Mouse (Mus musculus): Measurements from ENCODE around the gene Ikzf3. TPM values are rescaled to one million over a fixed set of nuclear protein-coding genes. Genes with fewer than 3 reads are reported as not detected.

Gene Ikzf3
- total RNA-seq (2018; cell fraction: chromatin; rRNA removed): under 1 TPM in 1 of 26 experiments, not detected in 25; 0.20 TPM
- total RNA-seq (2018; cell fraction: cytosol; rRNA removed): under 1 TPM in 11 of 26 experiments, not detected in 15; 0.04 to 0.24 (median 0.06) TPM
- under 1 TPM in 10 of 26 experiments, not detected in 16; 0.11 to 0.46 (median 0.32) TPM for total RNA-seq (2018; cell fraction: nucleus; rRNA removed)
- polyA plus RNA-seq (2018): 0.09 to 0.85 TPM in 2 of 3 replicates, not detected in the other

DNA sequence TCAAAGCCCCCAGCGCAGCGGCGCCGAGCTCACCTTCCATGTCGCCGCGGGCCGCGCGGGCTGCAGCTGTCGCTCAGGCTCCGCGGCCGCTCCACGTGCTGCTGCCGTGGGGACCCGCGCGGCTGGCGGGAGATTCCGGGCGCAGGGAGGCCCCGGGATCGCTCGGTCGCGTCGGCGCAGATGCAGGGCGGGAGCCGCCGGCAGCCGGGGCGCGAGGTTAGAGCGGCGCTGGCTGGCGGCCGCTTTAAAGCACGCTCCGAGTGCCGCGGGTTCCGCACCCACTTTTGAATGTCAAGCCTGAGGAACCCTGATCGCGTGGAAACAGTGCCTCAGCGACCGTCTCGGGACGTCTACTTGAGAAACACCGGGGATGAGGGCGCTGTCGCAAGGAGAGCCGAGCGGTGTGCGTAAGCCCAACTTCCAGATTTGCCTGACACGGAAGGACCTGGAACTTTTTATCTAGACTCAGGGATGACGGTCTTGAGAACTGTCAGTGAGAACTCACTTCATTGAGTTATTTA lies at the start of gene Ikzf3:
Gene Ikzf3, minus strand, starts transcription at position 321 of the 521 bp plus-strand sequence.
- Histone ChIP-seq H3K4me3 (ENCODE audit: inconsistent target) (no peak within 1 kb of the TSS), H3K36me3 (ENCODE audit: inconsistent target) (no peaks in the 10 kb centered on the region), H3K79me2 (ENCODE audit: inconsistent target) (no peaks in the 10 kb centered on the region), H3K27ac (no peak within 1 kb of the TSS)
- WGBS (ENCODE audit: missing documents): 2% methylated on average over 48 of the region's 58 CpGs

DNA sequence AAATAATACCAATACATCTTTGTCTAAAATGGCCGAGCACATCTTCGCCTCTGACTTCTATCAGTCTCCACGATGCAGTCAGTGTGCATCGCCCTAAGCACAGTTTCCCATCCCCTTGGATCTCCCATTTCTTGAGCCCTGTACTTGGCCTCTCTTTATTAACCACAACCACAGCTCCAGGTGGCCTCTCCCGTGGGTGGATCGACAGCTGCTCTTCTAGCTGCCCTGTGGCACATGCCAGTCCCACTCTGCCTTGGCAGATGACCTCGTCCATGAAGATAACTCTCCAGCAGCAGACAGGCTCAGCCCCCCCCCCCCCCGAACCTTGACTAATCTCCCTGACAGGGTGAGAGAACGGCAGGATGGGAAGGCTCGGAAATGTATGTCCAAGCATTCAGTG lies 49.6 kb upstream of the Ikzf3 start:
- H3K79me2 ChIP-seq (ENCODE audit: inconsistent target): no peaks in the 10 kb centered on the region
- H3K36me3 ChIP-seq (ENCODE audit: inconsistent target): no peaks in the 10 kb centered on the region
- no peak overlapping the region for H3K4me3 ChIP-seq (ENCODE audit: inconsistent target)
- no peak overlapping the region for H3K27ac ChIP-seq
- whole genome bisulfite sequencing (ENCODE audit: missing documents): 71% methylated on average over 7 of the region's 10 CpGs

DNA sequence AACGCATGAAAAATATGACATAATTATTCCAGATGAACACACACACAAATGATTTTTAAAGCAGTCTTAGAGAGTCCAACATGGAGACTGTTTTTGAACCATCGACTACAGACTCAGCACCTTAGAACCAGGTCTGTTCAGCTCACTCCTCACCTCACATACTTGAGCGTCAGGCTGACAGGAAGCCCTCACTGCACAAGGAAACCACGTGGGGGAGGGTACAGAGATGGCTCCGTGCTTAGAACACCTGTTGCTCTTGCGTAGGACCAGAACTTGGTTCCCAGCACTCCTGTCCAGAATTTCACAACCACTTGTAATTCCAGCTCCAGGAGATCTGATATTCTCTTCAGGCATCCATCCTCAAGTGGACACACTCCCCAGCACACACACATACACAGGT lies 49.2 kb upstream of the Ikzf3 start:
- Histone ChIP-seq H3K79me2 (ENCODE audit: inconsistent target) (no peaks in the 10 kb centered on the region), H3K36me3 (ENCODE audit: inconsistent target) (no peaks in the 10 kb centered on the region), H3K27ac (no peak overlapping the region), H3K4me3 (ENCODE audit: inconsistent target) (no peak overlapping the region)
- 51% methylated on average over 6 of the region's 6 CpGs for WGBS (ENCODE audit: missing documents)

- Histone ChIP-seq H3K36me3 (ENCODE audit: inconsistent target) (no peaks in the 10 kb centered on the region), H3K79me2 (ENCODE audit: inconsistent target) (peaks cover 10% of the 10 kb centered on the region), H3K27ac (no peak overlapping the region), H3K4me3 (ENCODE audit: inconsistent target) (no peak overlapping the region)
- 85% methylated on average over 19 of the region's 19 CpGs for WGBS (ENCODE audit: missing documents)
Measured at GRCm38 (mm10) chr11:98590548-98591445, 45.0 kb upstream of the Ikzf3 start.

DNA sequence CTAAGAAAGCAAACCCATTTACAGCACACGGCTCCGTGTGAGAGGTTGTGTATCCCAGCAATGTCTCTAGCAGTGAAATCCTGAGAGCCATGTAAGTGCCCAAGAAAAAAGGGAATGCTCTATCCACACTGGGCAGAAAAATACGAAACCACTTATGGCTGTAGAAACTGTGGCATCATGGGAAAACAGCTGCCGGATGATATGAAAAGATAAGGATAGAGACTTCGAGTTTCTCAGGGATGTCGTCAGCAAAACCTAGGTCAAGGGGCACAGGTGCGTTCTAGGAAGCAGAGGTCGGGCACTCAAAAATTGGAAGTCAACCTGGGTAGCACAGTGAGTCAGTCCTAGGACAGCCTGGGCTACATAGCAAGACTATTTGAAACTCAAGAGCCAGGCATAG lies 43.5 kb upstream of the Ikzf3 start:
- Histone ChIP-seq H3K36me3 (ENCODE audit: inconsistent target) (no peaks in the 10 kb centered on the region), H3K27ac (no peak overlapping the region), H3K4me3 (ENCODE audit: inconsistent target) (no peak overlapping the region), H3K79me2 (ENCODE audit: inconsistent target) (peaks cover 25% of the 10 kb centered on the region)
- 94% methylated on average over 8 of the region's 8 CpGs for WGBS (ENCODE audit: missing documents)

GRCm38 (mm10) chr11:98588833-98589281 lies 43.0 kb upstream of the Ikzf3 start:
- 54% methylated on average over 6 of the region's 6 CpGs for WGBS (ENCODE audit: missing documents)
- Histone ChIP-seq H3K27ac (no peak overlapping the region), H3K36me3 (ENCODE audit: inconsistent target) (no peaks in the 10 kb centered on the region), H3K79me2 (ENCODE audit: inconsistent target) (peaks cover 27% of the 10 kb centered on the region), H3K4me3 (ENCODE audit: inconsistent target) (no peak overlapping the region)

DNA sequence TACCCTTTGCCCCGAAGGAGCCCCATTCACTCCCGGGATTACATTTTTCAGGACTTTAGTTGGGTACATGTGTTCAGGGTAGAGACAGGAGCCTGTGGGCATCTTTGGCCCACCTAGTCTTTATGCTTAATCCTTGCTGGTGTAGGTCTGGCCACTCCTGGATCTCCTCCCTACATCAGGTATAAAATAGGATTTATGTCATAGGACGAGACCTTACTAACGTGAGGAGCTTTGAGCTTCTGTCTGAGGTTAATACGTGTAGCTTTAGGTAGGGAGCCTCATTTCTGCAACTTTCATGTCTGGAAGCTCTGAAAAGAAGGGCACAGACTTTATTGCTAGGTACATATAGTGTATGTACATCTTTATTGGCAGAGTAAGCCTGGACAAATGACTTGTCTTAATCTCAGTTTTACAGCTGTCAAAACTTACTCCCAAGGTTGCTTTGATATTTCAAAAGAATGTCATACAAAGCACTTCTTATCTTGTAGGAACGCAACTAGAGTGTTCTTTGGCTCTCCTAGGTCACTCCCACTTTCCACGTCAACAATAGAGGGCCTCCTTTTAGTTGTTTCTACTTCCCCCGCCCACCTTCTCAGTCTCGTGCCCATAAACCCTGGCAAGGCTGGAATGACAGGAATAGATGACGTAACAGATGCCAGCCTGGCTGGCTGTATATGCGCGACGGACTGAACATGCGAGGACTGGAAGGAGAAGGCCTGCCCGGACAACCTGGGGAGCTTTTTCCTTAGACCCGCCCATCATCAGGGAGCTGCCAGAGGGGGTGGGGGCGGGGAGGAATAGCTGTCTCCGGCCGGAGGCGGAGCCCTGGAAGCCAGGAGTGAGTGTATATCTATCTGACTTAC lies 42.1 kb upstream of the Ikzf3 start:
- peaks cover 6% of the 10 kb centered on the region; the same call in 1 of the 2 replicates for H3K36me3 ChIP-seq (ENCODE audit: inconsistent target)
- H3K79me2 ChIP-seq (ENCODE audit: inconsistent target): peaks cover 27% of the 10 kb centered on the region
- H3K4me3 ChIP-seq (ENCODE audit: inconsistent target): peak overlapping the region; percentile 89
- peak overlapping the region; percentile 35 for H3K27ac ChIP-seq
- 20% methylated on average over 20 of the region's 20 CpGs for WGBS (ENCODE audit: missing documents)

DNA sequence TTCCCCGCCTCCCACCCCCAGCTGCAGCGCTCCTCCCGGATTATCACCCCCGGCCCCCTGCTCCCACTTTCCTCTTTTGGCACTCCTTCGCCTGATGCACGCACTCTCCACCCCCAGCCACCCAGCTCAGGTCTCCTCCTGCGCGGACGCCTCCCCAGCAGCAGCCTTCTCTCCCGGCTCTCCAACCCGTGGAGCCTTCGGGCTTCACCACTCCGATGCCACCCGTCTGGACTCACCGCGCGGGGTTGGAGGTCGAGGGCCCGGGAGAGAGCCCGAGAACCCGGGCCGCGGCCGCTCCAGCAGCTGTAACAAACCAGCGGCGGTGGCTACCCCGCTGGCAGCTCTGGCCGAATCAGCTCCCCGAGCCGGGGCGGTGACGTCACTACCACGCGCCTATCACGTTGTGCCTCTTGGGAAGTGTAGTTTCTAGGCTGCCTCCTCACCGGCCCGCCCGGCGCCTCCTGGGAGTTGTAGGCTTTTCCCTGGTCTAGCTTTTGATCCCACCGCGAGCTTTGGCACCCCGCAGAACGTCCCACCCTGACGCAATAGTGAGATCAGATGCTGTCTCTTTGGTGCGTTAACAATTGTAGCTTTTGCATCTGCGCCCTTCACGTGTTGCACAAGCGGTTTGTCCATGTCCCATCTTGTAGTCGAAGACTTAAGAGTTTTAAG lies 41.2 kb upstream of the Ikzf3 start, which contains the start of gene Ormdl3:
Gene Ormdl3, minus strand, starts transcription at position 477 of the 672 bp plus-strand sequence.
- H3K36me3 ChIP-seq (ENCODE audit: inconsistent target): peaks cover 13% of the 10 kb centered on the region; the same call in 1 of the 2 replicates
- peak within 1 kb of the TSS; percentile 89 for H3K4me3 ChIP-seq (ENCODE audit: inconsistent target)
- under 1% methylated on average over 46 of the region's 49 CpGs for WGBS (ENCODE audit: missing documents)
- H3K79me2 ChIP-seq (ENCODE audit: inconsistent target): peaks cover 27% of the 10 kb centered on the region
- peak within 1 kb of the TSS; percentile 35 for H3K27ac ChIP-seq

DNA sequence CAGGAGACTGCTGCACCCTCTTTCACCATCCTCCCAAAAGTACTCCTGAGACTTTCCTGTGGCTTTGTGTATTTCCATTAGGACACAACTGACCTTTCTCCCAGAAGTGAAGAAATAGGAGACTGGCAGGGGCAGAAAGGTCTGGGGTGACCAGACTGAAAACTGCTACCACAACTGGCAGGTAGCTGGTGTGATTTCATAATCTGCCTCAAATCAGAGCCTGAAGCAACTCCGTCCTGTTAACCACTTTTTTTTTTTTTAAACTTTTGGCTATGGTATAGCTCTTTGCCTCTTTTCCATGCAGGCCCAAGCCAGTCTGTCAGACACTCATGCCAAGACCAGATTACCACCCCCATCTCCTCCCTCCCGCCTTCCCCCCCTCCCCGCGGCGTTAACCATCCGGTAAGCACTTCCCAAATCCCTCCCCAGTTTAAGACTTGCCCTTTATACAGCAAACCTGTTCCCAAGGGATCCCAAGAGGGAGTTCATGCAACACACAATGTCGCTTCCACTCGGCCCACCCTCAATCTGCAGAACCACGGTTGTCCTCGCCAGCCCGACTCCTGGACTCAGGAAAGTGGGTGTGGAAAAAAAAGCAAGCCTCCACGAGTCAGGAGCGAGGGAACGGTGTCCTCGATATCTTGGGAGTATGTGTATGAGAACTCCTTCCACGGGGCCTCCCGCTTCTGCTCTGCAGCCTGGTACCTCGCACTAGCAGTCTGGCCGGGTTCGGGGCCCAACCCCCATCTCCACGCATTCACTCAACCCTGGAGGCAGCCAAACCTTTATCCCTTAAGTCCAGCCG lies 40.5 kb upstream of the Ikzf3 start:
- peak overlapping the region; percentile 89 for H3K4me3 ChIP-seq (ENCODE audit: inconsistent target)
- peak overlapping the region; percentile 21; the same call in 1 of the 2 replicates for H3K27ac ChIP-seq
- 2% methylated on average over 21 of the region's 22 CpGs for WGBS (ENCODE audit: missing documents)
- peaks cover 15% of the 10 kb centered on the region; the same call in 1 of the 2 replicates for H3K36me3 ChIP-seq (ENCODE audit: inconsistent target)
- H3K79me2 ChIP-seq (ENCODE audit: inconsistent target): peaks cover 27% of the 10 kb centered on the region

GRCm38 (mm10) chr11:98584629-98585177 lies 38.9 kb upstream of the Ikzf3 start:
- Histone ChIP-seq H3K4me3 (ENCODE audit: inconsistent target) (no peak overlapping the region), H3K79me2 (ENCODE audit: inconsistent target) (peaks cover 27% of the 10 kb centered on the region), H3K36me3 (ENCODE audit: inconsistent target) (peaks cover 15% of the 10 kb centered on the region; the same call in 1 of the 2 replicates), H3K27ac (no peak overlapping the region)
- WGBS (ENCODE audit: missing documents): 85% methylated on average over 6 of the region's 6 CpGs

DNA sequence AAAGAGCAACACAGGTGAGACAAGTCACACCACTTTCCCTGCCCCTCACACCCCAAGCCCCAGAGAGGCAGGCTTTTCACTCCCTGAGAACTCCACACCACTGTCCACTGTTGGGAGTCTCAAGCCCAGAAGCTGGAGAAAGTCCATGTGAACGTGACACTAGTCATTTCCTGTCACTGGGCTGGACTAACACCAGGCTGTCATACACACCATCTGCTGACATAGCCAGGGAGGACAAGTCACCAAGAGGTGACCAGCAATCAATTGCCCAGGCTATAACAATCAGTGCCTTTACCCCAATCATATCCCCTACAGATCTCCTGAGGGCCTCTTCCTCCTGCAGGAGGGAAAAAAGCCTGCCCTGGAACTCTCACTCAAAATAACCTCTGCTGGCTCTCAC lies 38.3 kb upstream of the Ikzf3 start:
- WGBS (ENCODE audit: missing documents): 31% methylated on average over 1 of the region's 1 CpGs
- H3K4me3 ChIP-seq (ENCODE audit: inconsistent target): no peak overlapping the region
- H3K36me3 ChIP-seq (ENCODE audit: inconsistent target): peaks cover 15% of the 10 kb centered on the region; the same call in 1 of the 2 replicates

DNA sequence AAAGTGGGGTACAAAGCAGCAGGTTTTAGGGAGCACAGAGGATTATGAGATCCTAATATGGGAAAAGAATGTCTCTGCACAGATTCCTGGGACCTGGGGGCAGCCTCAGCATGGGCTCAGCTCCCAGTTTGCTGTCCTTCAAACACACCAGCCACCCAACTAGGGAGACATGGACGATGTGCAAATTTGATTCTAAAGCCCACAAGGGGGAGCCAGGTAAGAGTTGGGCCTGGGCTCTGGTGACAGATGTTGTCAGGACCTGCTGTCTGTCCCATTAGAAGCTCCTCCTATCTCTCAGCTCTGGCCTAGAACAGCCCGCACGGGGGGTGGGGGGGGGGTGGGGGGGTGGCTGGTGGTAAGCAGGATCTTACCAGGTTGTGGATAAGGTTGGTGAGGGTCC lies 37.7 kb upstream of the Ikzf3 start:
- no peak overlapping the region for H3K27ac ChIP-seq
- H3K36me3 ChIP-seq (ENCODE audit: inconsistent target): peaks cover 15% of the 10 kb centered on the region; the same call in 1 of the 2 replicates
- no peak overlapping the region for H3K4me3 ChIP-seq (ENCODE audit: inconsistent target)
- H3K79me2 ChIP-seq (ENCODE audit: inconsistent target): peaks cover 27% of the 10 kb centered on the region
- 33% methylated on average over 2 of the region's 3 CpGs for WGBS (ENCODE audit: missing documents)

More for the DNA sequence above, 38.3 kb upstream of the Ikzf3 start:
- no peak overlapping the region for H3K27ac ChIP-seq
- peaks cover 27% of the 10 kb centered on the region for H3K79me2 ChIP-seq (ENCODE audit: inconsistent target)

GRCm38 (mm10) chr11:98583265-98583552 lies 37.4 kb upstream of the Ikzf3 start:
- Histone ChIP-seq H3K4me3 (ENCODE audit: inconsistent target) (no peak overlapping the region), H3K79me2 (ENCODE audit: inconsistent target) (peaks cover 27% of the 10 kb centered on the region), H3K36me3 (ENCODE audit: inconsistent target) (peaks cover 15% of the 10 kb centered on the region; the same call in 1 of the 2 replicates), H3K27ac (no peak overlapping the region)
- 93% methylated on average over 3 of the region's 3 CpGs for WGBS (ENCODE audit: missing documents)

Measured in macrophage (primary cell).